25 mouse cellular contexts compared by ENCODE assay signal in genomic region chr8:61046816-61047215, GRCm38 (mm10).
"Had no signal": no experiment of that assay in that cellular context is flagged by ENCODE, and none has a peak within 500 bp of the region (broad histone marks: within the 10 kb centered on the region; RNA-seq: fewer than 3 reads in every experiment).

No protein-coding gene starts in this region.

- H3K27me3 ChIP-seq: heart, embryonic 13.5 days; heart, embryonic 15.5 days; hindbrain, embryonic 12.5 days; limb, embryonic 13.5 days; liver, embryonic 13.5 days; liver, embryonic 15.5 days had no signal

- H3K4me1 ChIP-seq: heart, embryonic 13.5 days; heart, embryonic 15.5 days; hindbrain, embryonic 10.5 days; hindbrain, embryonic 12.5 days; limb, embryonic 13.5 days; liver, embryonic 15.5 days had no signal

- H3K4me3 ChIP-seq: heart, adult 2 months; heart, embryonic 13.5 days; heart, embryonic 15.5 days; hindbrain, embryonic 10.5 days; hindbrain, embryonic 12.5 days; left cerebral cortex, adult 2 months; limb, embryonic 13.5 days; liver, embryonic 13.5 days; liver, embryonic 15.5 days had no signal

- H3K9me3 ChIP-seq: heart, embryonic 13.5 days; heart, embryonic 15.5 days; hindbrain, embryonic 10.5 days; hindbrain, embryonic 12.5 days; limb, embryonic 13.5 days; liver, embryonic 13.5 days; liver, embryonic 15.5 days had no signal

- DNase-seq: forebrain, postnatal 0 days; gastrocnemius, postnatal 14 days; gastrocnemius, postnatal 36 days; heart, adult 11 months; heart, adult 2 months; heart, postnatal 4 days; kidney, adult 18-20 months; kidney, postnatal 10 days; kidney, postnatal 25 days; kidney, postnatal 4 days; layer of hippocampus, adult 9-11 months; liver; liver, embryonic 13.5 days had no signal

- ATAC-seq: forebrain, postnatal 0 days; hindbrain, embryonic 16.5 days; inflammation-experienced regulatory T-cells, adult 6 months; intestine, postnatal 0 days had no signal

- H3K4me2 ChIP-seq: heart, embryonic 11.5 days; heart, embryonic 13.5 days; heart, embryonic 15.5 days; hindbrain, embryonic 12.5 days; hindbrain, embryonic 14.5 days; limb, embryonic 13.5 days; liver, embryonic 13.5 days; liver, embryonic 15.5 days had no signal

- H3K36me3 ChIP-seq: heart, embryonic 15.5 days had no signal

- H3K9ac ChIP-seq: forebrain, postnatal 0 days; heart, embryonic 13.5 days; heart, embryonic 15.5 days; hindbrain, embryonic 12.5 days; hindbrain, embryonic 14.5 days; limb, embryonic 13.5 days; liver, embryonic 13.5 days; liver, embryonic 15.5 days had no signal

- H3K27ac ChIP-seq: heart, adult 2 months; heart, embryonic 13.5 days; heart, embryonic 15.5 days; hindbrain, embryonic 10.5 days; hindbrain, embryonic 12.5 days; hindbrain, embryonic 14.5 days; left cerebral cortex, adult 2 months; limb, embryonic 13.5 days; liver, embryonic 13.5 days; liver, embryonic 15.5 days had no signal
